8 mouse cellular contexts compared by ENCODE assay signal in genomic region chr9:89704265-89705196, GRCm38 (mm10). TPM values are rescaled to one million over a fixed set of nuclear protein-coding genes. Genes with fewer than 3 reads are reported as not detected.
DNase-seq lines count a peak whose midpoint lies in the region; ATAC-seq lines count a peak whose summit lies in the region.

TSS of gene Tmed3 (minus strand) at chr9:89705068.

- ATAC-seq in inflammation-experienced regulatory T-cells, adult 6 months = peak; percentile 96
- ATAC-seq in megakaryocyte-erythroid progenitor cell, adult 5-6 weeks (replicated peaks; ENCODE audit: low FRiP score, low TSS enrichment, poor library complexity, severe bottlenecking) = peak; percentile 97

- intact Hi-C loops in gastrocnemius, postnatal 14 days (cut with DNase I; ENCODE audit: low total_unique reads) = no loop called here
- intact Hi-C loops in left cerebral cortex, postnatal 10 days (cut with DNase I) = loop anchor here (5.0 to 10.0 kb wide), 2 partner anchors 88 to 270 kb away; no protein-coding TSS in a partner anchor

- peak; percentile 96 to 97 for DNase-seq in adrenal gland, adult (ENCODE audit: inconsistent age in 2 of 2, low spot score in 1 of 2)
- DNase-seq in embryo, embryonic 10.5 days (ENCODE audit: low spot score) = peak; percentile 93
- peak; percentile 91 for DNase-seq in gastrocnemius, postnatal 14 days
- DNase-seq in left cerebral cortex, postnatal 10 days (ENCODE audit: extremely low spot score in 1 of 2, low spot score in 2 of 2) = peak; percentile 90 to 95
- DNase-seq in right cerebral cortex, postnatal 25 days = peak; percentile 94
- DNase-seq in urinary bladder, postnatal 4 days (ENCODE audit: low spot score in 2 of 2) = peak; percentile 88

RNA-seq across cellular contexts. Expression of gene Tmed3, which starts in this region (rescaled TPM):
- total RNA-seq in gastrocnemius, postnatal 14 days (2021) = 10 to 100 TPM; 24.0 to 31.5 TPM
- polyA plus RNA-seq in inflammation-experienced regulatory T-cells, adult 6 months (2017; shearing (Covaris generic)) = 10 to 100 TPM; 60.5 to 76.9 (median 66.8) TPM
- total RNA-seq in left cerebral cortex, postnatal 10 days (2021) = 10 to 100 TPM; 27.0 to 31.0 TPM
- total RNA-seq in megakaryocyte-erythroid progenitor cell, adult 5-6 weeks (2014; fragmentation: Nextera tagmentation) = 38.7 and 50.5 TPM in 2 replicates
- 60.0 and 63.7 TPM in 2 replicates for total RNA-seq in megakaryocyte-erythroid progenitor cell, adult 5-6 weeks (2017)

Comparison
In these comparisons a context has a peak if more than half of its experiments do, and no peak if none do; other contexts are left out.
1. Peak in every context shown above with its lines: DNase-seq and ATAC-seq.